Mouse (Mus musculus): ENCODE measurements at regions not wholly inside any gene's neighbourhood (a gene's known extent, or its start where the extent isn't known, plus 50 kb on each side); places are given as distances from the start of the nearest gene placed in this dataset.

DNA sequence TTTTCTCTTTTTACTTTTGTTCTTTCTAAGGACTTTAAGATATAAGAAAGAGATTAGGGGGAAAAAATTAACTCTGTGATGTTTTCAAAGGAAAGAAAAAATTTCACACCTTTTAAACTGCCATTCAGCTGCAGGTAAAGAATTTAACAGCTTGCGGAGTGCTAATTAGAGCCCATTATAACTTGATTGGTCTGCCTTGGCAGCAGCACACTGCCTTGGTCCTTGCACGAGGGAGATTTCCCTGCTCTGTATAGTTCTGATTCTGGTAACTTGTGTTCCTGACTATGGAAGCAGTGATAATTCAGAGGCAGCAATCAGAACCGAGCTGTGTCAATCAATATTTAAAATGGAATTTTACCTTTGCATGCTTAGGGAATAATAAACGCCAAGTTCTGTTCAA lies 218.3 kb upstream of the Dach1 start:
- intact Hi-C loops (cut with DNase I), result no loop called here
- DNase-seq (ENCODE audit: low spot score in 2 of 2), result no peak
